In genomic region chr14:75351626-75352025, GRCm38 (mm10) we compare ENCODE assay signal across 26 mouse cellular contexts.
"Had no signal": no experiment of that assay in that cellular context is flagged by ENCODE, and none has a peak within 500 bp of the region (broad histone marks: within the 10 kb centered on the region; RNA-seq: fewer than 3 reads in every experiment).

No protein-coding gene starts in this region.

- H3K27me3 ChIP-seq: heart, embryonic 12.5 days; hindbrain, embryonic 12.5 days; intestine, embryonic 15.5 days; limb, embryonic 12.5 days; liver, embryonic 13.5 days; liver, embryonic 15.5 days had no signal

- H3K9ac ChIP-seq: heart, embryonic 12.5 days; hindbrain, embryonic 12.5 days; hindbrain, embryonic 14.5 days; intestine, embryonic 15.5 days; limb, embryonic 12.5 days; liver, embryonic 13.5 days; liver, embryonic 15.5 days had no signal

- H3K4me2 ChIP-seq: heart, embryonic 12.5 days; hindbrain, embryonic 12.5 days; hindbrain, embryonic 14.5 days; intestine, embryonic 15.5 days; limb, embryonic 12.5 days; liver, embryonic 11.5 days; liver, embryonic 13.5 days; liver, embryonic 15.5 days had no signal

- H3K4me3 ChIP-seq: gastrocnemius, adult 2 months; heart, embryonic 10.5 days; heart, embryonic 12.5 days; hindbrain, embryonic 10.5 days; hindbrain, embryonic 12.5 days; intestine, embryonic 15.5 days; layer of hippocampus, adult 2 months; left cerebral cortex, adult 2 months; limb, embryonic 10.5 days; limb, embryonic 12.5 days; liver, embryonic 13.5 days; liver, embryonic 15.5 days had no signal

- H3K9me3 ChIP-seq: heart, embryonic 10.5 days; heart, embryonic 12.5 days; hindbrain, embryonic 10.5 days; hindbrain, embryonic 12.5 days; intestine, embryonic 15.5 days; limb, embryonic 10.5 days; limb, embryonic 12.5 days; liver, embryonic 13.5 days; liver, embryonic 15.5 days had no signal

- DNase-seq: gastrocnemius, adult 2 months; gastrocnemius, postnatal 10 days; gastrocnemius, postnatal 25 days; heart, adult 18-20 months; heart, postnatal 10 days; heart, postnatal 4 days; kidney, adult 9 months; kidney, postnatal 25 days; kidney, postnatal 4 days; liver; liver, embryonic 13.5 days had no signal

- ATAC-seq: hindbrain, embryonic 16.5 days; inflammation-experienced regulatory T-cells, adult 6 months; intestine, embryonic 15.5 days; intestine, postnatal 0 days had no signal

- H3K27ac ChIP-seq: gastrocnemius, adult 2 months; heart, embryonic 10.5 days; hindbrain, embryonic 10.5 days; hindbrain, embryonic 12.5 days; hindbrain, embryonic 14.5 days; intestine, embryonic 15.5 days; layer of hippocampus, adult 2 months; left cerebral cortex, adult 2 months; limb, embryonic 10.5 days; limb, embryonic 12.5 days; liver, embryonic 13.5 days; liver, embryonic 15.5 days had no signal

- H3K4me1 ChIP-seq: heart, embryonic 10.5 days; heart, embryonic 12.5 days; hindbrain, embryonic 10.5 days; hindbrain, embryonic 12.5 days; intestine, embryonic 15.5 days; limb, embryonic 10.5 days; limb, embryonic 12.5 days; liver, embryonic 13.5 days; liver, embryonic 15.5 days had no signal

- H3K36me3 ChIP-seq: heart, embryonic 10.5 days; heart, embryonic 12.5 days; hindbrain, embryonic 10.5 days; intestine, embryonic 15.5 days; limb, embryonic 10.5 days; limb, embryonic 12.5 days; liver, embryonic 13.5 days; liver, embryonic 15.5 days had no signal
